Mouse (Mus musculus): ENCODE results near the gene Rorb. TPM values are rescaled to one million over a fixed set of nuclear protein-coding genes. Genes with fewer than 3 reads are reported as not detected.
A peak's percentile ranks its signal among the peaks of the same experiment; 100 is the strongest.

The Rorb gene
- polyA plus RNA-seq, 1 experiment from 2014 or later = 12.0 TPM

DNA sequence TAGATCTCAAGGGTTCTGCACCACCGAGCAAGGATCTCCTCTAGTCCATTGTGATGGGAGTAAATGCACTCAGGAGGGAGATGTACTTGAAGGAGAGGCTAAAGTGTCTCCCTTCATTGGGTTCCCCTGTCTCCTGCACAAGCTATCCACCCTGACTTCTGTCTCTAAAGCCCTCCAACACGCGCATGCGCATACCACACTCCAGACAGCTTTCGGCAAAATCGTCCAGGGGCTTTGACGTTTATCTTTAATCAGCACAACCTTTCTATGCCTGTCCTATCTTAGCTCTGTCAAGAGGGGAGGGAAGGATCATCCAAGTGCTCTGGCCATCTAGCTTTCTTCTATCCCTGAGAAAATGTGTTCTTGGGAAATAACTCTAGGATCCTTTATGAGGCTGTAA, 21.6 kb downstream of the Rorb start:
- Histone ChIP-seq H3K27me3 (no peaks in the 10 kb centered on the region), H3K27ac (no peak overlapping the region), H3K36me3 (no peaks in the 10 kb centered on the region), H3K4me3 (no peak overlapping the region), H3K4me1 (replicated peaks) (no peaks in the 10 kb centered on the region), H3K9me3 (no peaks in the 10 kb centered on the region), H3K4me2 (no peak overlapping the region), H3K9ac (no peak overlapping the region)
- ATAC-seq (ENCODE audit: low FRiP score) = no peak
- WGBS = 87% methylated on average over 7 of the region's 7 CpGs

- H3K9me3 ChIP-seq = no peaks in the 10 kb centered on the region
- no peaks in the 10 kb centered on the region for H3K36me3 ChIP-seq
- no peak for ATAC-seq (ENCODE audit: low FRiP score)
- H3K4me3 ChIP-seq = no peak overlapping the region
- no peaks in the 10 kb centered on the region for H3K4me1 ChIP-seq (replicated peaks)
- H3K27me3 ChIP-seq = no peaks in the 10 kb centered on the region
- 58% methylated on average over 8 of the region's 8 CpGs for WGBS
- no peak overlapping the region for H3K27ac ChIP-seq
- H3K4me2 ChIP-seq = no peak overlapping the region
- no peak overlapping the region for H3K9ac ChIP-seq
These were observed 33.1 kb downstream of the Rorb start for GRCm38 (mm10) chr19:19077880-19078279.

DNA sequence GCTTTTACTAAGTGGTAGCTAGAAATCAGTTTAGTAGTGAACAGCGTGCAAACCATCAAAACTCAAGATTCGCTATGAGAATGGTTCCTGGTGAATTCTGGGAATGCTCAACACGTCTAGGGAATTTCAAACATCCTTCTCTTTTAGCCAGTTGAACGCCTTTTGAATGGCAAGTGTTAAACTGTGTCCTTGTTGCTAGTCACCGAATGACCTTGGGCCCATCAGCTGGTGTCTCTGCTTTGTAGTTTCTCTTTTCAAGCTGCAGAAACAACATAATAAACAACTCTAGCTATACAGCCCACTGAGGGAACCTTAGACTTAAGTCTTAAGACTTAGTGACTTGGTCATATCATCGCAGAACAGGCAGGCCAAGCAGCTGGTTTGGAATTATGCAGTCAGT, 36.2 kb downstream of the Rorb start:
- Histone ChIP-seq H3K9me3 (no peaks in the 10 kb centered on the region), H3K27ac (no peak overlapping the region), H3K4me2 (no peak overlapping the region), H3K27me3 (no peaks in the 10 kb centered on the region), H3K4me1 (replicated peaks) (no peaks in the 10 kb centered on the region), H3K9ac (no peak overlapping the region), H3K4me3 (no peak overlapping the region), H3K36me3 (no peaks in the 10 kb centered on the region)
- WGBS = 80% methylated on average over 6 of the region's 6 CpGs
- ATAC-seq (ENCODE audit: low FRiP score) = no peak

- H3K36me3 ChIP-seq = no peaks in the 10 kb centered on the region
- no peak overlapping the region for H3K4me3 ChIP-seq
- peaks cover 11% of the 10 kb centered on the region for H3K4me1 ChIP-seq (replicated peaks)
- H3K27ac ChIP-seq = 0 out of 2 replicates have a peak overlapping the region, but pooled peaks have one; percentile 15
- H3K9me3 ChIP-seq = no peaks in the 10 kb centered on the region
- no peak overlapping the region for H3K9ac ChIP-seq
- H3K4me2 ChIP-seq = peak overlapping the region; percentile 13
- no peaks in the 10 kb centered on the region for H3K27me3 ChIP-seq
- WGBS = 45% methylated on average over 10 of the region's 10 CpGs
- peak; percentile 73 for ATAC-seq (ENCODE audit: low FRiP score)
These were observed 52.1 kb downstream of the Rorb start for GRCm38 (mm10) chr19:19058710-19059398.

DNA sequence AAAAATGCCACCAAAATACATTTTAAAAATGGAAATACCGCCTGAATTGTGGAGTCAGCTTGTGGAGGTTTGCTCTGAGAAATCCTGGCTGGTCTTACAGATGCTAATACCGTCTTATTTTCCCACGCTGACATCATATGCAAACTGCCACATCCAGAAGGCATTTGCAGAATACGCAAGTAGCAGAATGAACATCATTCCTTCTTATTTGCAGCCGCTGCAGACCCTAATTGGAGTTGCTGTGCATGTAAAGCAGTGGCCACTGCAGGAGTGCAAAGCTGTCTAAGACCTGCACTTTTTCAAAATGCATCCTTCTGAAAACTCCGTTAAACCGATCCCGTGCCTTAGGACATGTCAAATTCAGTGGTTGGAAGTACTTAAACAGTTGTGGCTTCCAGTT, 52.8 kb downstream of the Rorb start:
- peaks cover 11% of the 10 kb centered on the region for H3K4me1 ChIP-seq (replicated peaks)

GRCm38 (mm10) chr19:19043138-19043537, 67.9 kb downstream of the Rorb start:
- Histone ChIP-seq H3K36me3 (no peaks in the 10 kb centered on the region), H3K27ac (no peak overlapping the region), H3K4me3 (no peak overlapping the region)

More for the DNA sequence above, 52.8 kb downstream of the Rorb start:
- Histone ChIP-seq H3K27ac (no peak overlapping the region), H3K27me3 (no peaks in the 10 kb centered on the region), H3K9ac (no peak overlapping the region), H3K9me3 (no peaks in the 10 kb centered on the region), H3K4me2 (no peak overlapping the region), H3K4me3 (no peak overlapping the region), H3K36me3 (no peaks in the 10 kb centered on the region)
- ATAC-seq (ENCODE audit: low FRiP score) = peak; percentile 46; the same call in 1 of the 2 replicates
- WGBS = 63% methylated on average over 8 of the region's 8 CpGs

GRCm38 (mm10) chr19:19040800-19041199, 70.2 kb downstream of the Rorb start:
- no peak overlapping the region for H3K27ac ChIP-seq
- no peaks in the 10 kb centered on the region for H3K36me3 ChIP-seq
- no peak overlapping the region for H3K9ac ChIP-seq
- H3K4me3 ChIP-seq = no peak overlapping the region
- H3K4me2 ChIP-seq = no peak overlapping the region
- H3K4me1 ChIP-seq (replicated peaks) = no peaks in the 10 kb centered on the region
- no peaks in the 10 kb centered on the region for H3K27me3 ChIP-seq
- WGBS = 74% methylated on average over 2 of the region's 2 CpGs
- ATAC-seq (ENCODE audit: low FRiP score) = no peak
- H3K9me3 ChIP-seq = no peaks in the 10 kb centered on the region

More at GRCm38 (mm10) chr19:19043138-19043537, 67.9 kb downstream of the Rorb start:
- Histone ChIP-seq H3K27me3 (no peaks in the 10 kb centered on the region), H3K9ac (no peak overlapping the region), H3K9me3 (no peaks in the 10 kb centered on the region), H3K4me1 (replicated peaks) (no peaks in the 10 kb centered on the region), H3K4me2 (no peak overlapping the region)
- 50% methylated on average over 2 of the region's 2 CpGs for WGBS
- ATAC-seq (ENCODE audit: low FRiP score) = no peak

GRCm38 (mm10) chr19:19034482-19035315, 76.3 kb downstream of the Rorb start:
- Histone ChIP-seq H3K9ac (no peak overlapping the region), H3K9me3 (no peaks in the 10 kb centered on the region), H3K4me1 (replicated peaks) (no peaks in the 10 kb centered on the region), H3K4me2 (no peak overlapping the region), H3K27me3 (no peaks in the 10 kb centered on the region), H3K4me3 (no peak overlapping the region), H3K36me3 (no peaks in the 10 kb centered on the region), H3K27ac (no peak overlapping the region)
- 91% methylated on average over 5 of the region's 5 CpGs for WGBS
- ATAC-seq (ENCODE audit: low FRiP score) = no peak

DNA sequence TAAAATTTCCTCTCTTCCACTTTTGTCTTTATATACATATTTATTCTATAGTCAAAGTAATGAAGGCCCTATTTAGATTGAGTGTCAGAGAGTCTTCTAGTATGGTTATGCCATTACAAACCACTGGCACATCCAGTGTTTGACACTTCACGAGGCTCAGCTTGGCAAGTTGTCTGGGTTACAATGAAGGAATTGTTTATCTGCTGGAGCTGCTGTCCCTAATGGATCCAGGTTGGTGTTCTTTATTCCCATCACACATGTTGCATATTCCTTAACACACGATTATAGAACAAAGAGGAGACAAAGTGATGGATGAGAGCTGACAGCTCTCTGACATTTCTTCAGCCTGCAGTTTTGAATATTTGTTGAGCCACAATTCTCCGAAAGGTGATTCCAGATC, 77.0 kb downstream of the Rorb start:
- H3K9ac ChIP-seq = no peak overlapping the region
- H3K4me3 ChIP-seq = no peak overlapping the region
- no peaks in the 10 kb centered on the region for H3K27me3 ChIP-seq
- no peak overlapping the region for H3K27ac ChIP-seq
- no peaks in the 10 kb centered on the region for H3K9me3 ChIP-seq
- no peak overlapping the region for H3K4me2 ChIP-seq
- 68% methylated on average over 3 of the region's 3 CpGs for WGBS
- H3K36me3 ChIP-seq = no peaks in the 10 kb centered on the region
- ATAC-seq (ENCODE audit: low FRiP score) = no peak
- H3K4me1 ChIP-seq (replicated peaks) = no peaks in the 10 kb centered on the region

DNA sequence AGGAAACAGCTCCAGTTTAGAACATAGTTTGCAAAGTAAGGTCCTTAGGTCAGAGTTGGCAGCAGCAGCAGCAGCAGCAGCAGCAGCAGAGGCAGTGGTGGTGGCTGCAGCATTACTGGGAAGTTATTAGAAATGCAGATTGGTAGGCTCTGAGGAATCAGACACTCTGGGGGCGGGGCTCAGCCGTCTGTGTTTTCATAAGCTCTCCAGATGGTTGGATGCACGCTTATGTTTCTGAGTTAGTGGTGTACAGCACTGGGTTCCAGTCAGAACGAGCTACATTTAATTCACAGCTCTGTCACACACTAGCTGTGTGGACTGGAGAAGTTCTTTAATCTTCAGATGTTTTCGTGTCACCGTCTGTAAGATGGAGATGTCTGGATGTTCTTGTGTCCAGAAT, 105.9 kb downstream of the Rorb start:
- Histone ChIP-seq H3K4me2 (no peak overlapping the region), H3K4me1 (replicated peaks) (peaks cover 13% of the 10 kb centered on the region), H3K27ac (no peak overlapping the region), H3K4me3 (no peak overlapping the region), H3K9me3 (no peaks in the 10 kb centered on the region), H3K36me3 (no peaks in the 10 kb centered on the region), H3K9ac (no peak overlapping the region), H3K27me3 (no peaks in the 10 kb centered on the region)
- peak; percentile 76; the same call in 1 of the 2 replicates for ATAC-seq (ENCODE audit: low FRiP score)
- 38% methylated on average over 6 of the region's 6 CpGs for WGBS

- H3K27ac ChIP-seq = no peak overlapping the region
- no peaks in the 10 kb centered on the region for H3K9me3 ChIP-seq
- H3K4me3 ChIP-seq = no peak overlapping the region
- ATAC-seq (ENCODE audit: low FRiP score) = peak; percentile 54; the same call in 1 of the 2 replicates
- no peak overlapping the region for H3K4me2 ChIP-seq
- WGBS = 31% methylated on average over 10 of the region's 11 CpGs
- H3K27me3 ChIP-seq = no peaks in the 10 kb centered on the region
- peaks cover 13% of the 10 kb centered on the region for H3K4me1 ChIP-seq (replicated peaks)
- H3K9ac ChIP-seq = no peak overlapping the region
- H3K36me3 ChIP-seq = no peaks in the 10 kb centered on the region
These were observed 106.9 kb downstream of the Rorb start for GRCm38 (mm10) chr19:19004023-19004656.

- Histone ChIP-seq H3K27ac (no peak overlapping the region), H3K4me2 (no peak overlapping the region), H3K27me3 (no peaks in the 10 kb centered on the region), H3K4me1 (replicated peaks) (peaks cover 7% of the 10 kb centered on the region), H3K9ac (no peak overlapping the region), H3K4me3 (no peak overlapping the region), H3K36me3 (no peaks in the 10 kb centered on the region), H3K9me3 (no peaks in the 10 kb centered on the region)
- 89% methylated on average over 8 of the region's 8 CpGs for WGBS
- ATAC-seq (ENCODE audit: low FRiP score) = no peak
These were observed 112.0 kb downstream of the Rorb start for GRCm38 (mm10) chr19:18998966-18999365.
